Mouse (Mus musculus) spleen, adult 2 months (tissue): Measurements from ENCODE around the gene Olfr203.

Experiments used
- CTCF ChIP-seq: fragments of 200-500 bp; IDR thresholded peaks from 2 replicates; pipeline ENCODE4 v1.5.1; 2011; ENCODE audit warnings: mild to moderate bottlenecking, inconsistent platforms; ENCODE audit not compliant: insufficient read depth, insufficient read length, insufficient replicate concordance; ENCODE audit errors: extremely low read depth
- POLR2A ChIP-seq: fragments of 200-500 bp; IDR thresholded peaks from 2 replicates; pipeline ENCODE4 v1.6.1; 2011; ENCODE audit warnings: low read depth, low read length, inconsistent platforms

- TF ChIP-seq CTCF, result no peak
- TF ChIP-seq POLR2A, result no peak
Measured at GRCm38 (mm10) chr16:59283476-59283875, 15.2 kb upstream of the Olfr203 start.
